Mouse (Mus musculus) macrophage (primary cell): ENCODE measurements around the gene Ilf3. TPM values are rescaled to one million over a fixed set of nuclear protein-coding genes. Genes with fewer than 3 reads are reported as not detected.

Experiments
- H3K27ac ChIP-seq: fragments of 350-480 bp; formaldehyde crosslinking; 2 replicates; pipeline ENCODE4 v1.9.0; 2021
- H3K36me3 ChIP-seq: fragments of 350-480 bp; formaldehyde crosslinking; 2 replicates; pipeline ENCODE4 v1.9.0; 2021; ENCODE audit errors: inconsistent target
- H3K4me3 ChIP-seq: fragments of 350-480 bp; formaldehyde crosslinking; 2 replicates; pipeline ENCODE4 v1.9.0; 2021; ENCODE audit errors: inconsistent target
- H3K79me2 ChIP-seq: fragments of 350-480 bp; formaldehyde crosslinking; 2 replicates; pipeline ENCODE4 v1.9.0; 2021; ENCODE audit errors: inconsistent target
- WGBS: methylation state at CpG from one replicate; pipeline ENCODE4 v1.1.7; 2026; ENCODE audit warnings: inconsistent platforms; ENCODE audit not compliant: missing documents; 5-methylcytosine and 5-hydroxymethylcytosine counted together
- polyA plus RNA-seq: library from polyadenylated mRNA; stranded (reverse); fragments of 250-400 nt; gene quantifications from 3 replicates; pipeline ENCODE4 v1.2.4, GENCODE M21; 2018; ENCODE audit warnings: inconsistent platforms

Ilf3 gene
- polyA plus RNA-seq, 1 experiment from 2014 or later, result 40.5 TPM

DNA sequence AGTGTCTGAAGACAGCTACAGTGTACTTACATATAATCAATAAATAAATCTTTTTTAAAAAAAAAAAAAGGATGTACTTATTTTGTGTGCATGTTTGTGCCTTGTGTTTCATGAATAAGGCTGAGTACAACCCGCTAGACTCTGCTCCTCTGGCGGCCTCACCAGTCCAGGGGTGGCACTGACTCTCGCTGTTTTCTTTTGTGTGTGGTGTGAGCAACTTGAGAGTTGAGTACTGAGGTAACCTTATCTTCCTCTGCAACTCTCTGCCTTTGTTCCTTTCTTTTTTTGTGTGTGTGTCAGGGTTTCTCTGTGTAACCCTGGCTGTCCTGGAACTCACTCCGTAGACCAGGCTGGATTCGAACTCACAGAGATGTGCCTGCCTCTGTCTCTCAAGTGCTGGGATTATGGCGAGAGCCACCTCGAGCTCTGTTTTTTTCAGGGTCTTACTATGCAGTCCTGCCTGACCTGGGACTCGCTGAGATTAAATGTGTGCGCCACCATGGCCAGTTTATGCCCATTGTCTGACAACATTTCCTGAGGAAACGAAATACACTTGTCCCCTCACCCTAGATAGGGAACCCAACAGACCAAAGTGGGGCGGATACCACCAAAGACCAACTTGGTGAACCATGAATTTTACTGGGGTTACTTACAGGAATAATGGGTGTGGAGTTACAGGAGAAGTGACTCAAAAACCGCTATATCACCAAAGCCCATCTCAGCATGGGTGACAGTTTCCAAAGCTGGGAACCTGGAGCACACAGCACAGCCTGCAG, 36.1 kb upstream of the Ilf3 start:
- no peak overlapping the region for H3K27ac ChIP-seq
- H3K36me3 ChIP-seq, result no peaks in the 10 kb centered on the region
- H3K4me3 ChIP-seq, result no peak overlapping the region
- peaks cover 75% of the 10 kb centered on the region for H3K79me2 ChIP-seq
- 56% methylated on average over 12 of the region's 12 CpGs for WGBS

DNA sequence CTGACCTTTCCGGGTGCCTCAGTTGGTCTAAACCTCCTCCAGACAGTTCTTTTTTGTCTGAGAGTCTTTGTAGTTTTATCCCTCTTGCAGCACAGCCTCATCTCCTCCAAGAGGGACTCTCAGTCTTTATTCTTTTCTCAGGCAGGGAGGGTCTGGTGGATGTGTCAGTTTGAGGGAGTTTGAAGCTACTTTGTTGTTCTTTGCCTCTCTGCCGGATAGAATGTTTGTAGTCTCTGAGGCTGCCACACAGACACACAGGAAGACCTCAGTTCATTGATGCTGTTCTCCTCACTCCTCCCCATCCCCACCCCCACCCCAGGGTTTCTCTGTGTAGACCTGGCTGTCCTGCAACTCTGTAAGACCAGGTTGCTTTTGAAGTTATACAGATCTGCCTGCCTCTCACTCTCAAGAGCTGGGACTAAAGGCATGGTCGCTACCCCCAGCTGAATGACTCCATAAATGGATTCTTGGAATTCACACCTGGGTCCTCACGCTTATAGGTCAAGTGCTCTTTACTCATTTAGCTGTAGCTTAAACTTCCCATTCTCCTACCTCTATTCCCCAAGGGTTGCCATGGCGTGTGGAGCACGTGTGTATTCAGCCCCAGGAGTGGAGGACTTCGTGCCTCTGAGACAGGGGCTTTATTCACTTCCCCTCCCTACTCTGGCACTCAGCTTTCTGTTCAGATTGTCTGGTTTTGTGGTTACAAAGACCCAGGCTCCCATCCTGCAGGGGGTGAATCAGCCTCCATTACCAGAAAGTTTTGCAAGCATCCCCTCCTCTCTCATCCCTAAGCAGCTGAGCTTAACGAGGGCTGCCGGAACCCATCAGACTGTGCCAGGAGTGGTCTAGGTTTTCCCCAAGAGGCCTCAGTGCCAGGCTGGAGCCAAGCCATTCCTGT, 35.3 kb upstream of the Ilf3 start:
- WGBS, result 28% methylated on average over 9 of the region's 9 CpGs
- Histone ChIP-seq H3K79me2 (peaks cover 67% of the 10 kb centered on the region), H3K27ac (no peak overlapping the region), H3K4me3 (no peak overlapping the region), H3K36me3 (no peaks in the 10 kb centered on the region)

DNA sequence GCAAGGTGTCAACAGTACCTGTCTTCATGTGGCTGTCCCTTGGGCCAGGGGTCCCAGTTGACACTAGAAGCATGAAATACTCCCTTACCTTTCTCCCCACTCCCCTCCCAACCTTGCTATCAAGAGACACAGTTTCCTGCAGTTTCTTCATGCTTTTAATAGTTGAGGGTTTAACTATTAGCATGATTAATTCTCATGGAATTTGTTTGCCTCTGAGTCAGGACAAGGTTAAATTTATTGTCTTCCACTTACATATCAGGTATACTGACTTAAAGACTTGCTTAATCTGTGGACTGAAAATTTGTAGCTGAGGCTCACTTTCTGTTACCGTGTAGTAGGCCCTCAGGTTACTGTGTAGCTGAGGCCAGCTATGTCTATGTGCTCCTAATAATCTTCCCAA, 34.1 kb upstream of the Ilf3 start:
- Histone ChIP-seq H3K4me3 (no peak overlapping the region), H3K27ac (no peak overlapping the region), H3K36me3 (no peaks in the 10 kb centered on the region), H3K79me2 (peaks cover 61% of the 10 kb centered on the region)
- 94% methylated on average over 1 of the region's 1 CpGs for WGBS

DNA sequence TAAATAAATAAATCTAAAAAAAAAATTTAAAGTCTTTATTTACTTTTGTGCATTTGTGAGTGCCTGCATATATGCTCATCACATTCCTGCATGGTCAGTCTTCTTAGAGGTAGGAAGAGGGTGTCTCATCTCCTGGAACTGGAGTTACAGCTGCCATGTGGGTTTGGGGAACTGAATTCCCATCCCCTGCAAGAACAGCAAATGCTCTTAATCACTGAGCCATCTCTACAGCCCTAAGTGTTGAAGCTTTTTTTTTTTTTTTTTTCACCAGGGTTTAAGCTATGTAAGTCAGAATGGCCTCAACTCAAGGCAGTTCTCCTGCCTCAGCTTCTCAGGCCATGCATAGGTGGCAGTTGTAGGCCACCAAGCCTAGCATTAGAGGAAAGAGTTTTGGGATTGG, 32.9 kb upstream of the Ilf3 start:
- Histone ChIP-seq H3K79me2 (peaks cover 50% of the 10 kb centered on the region), H3K27ac (no peak overlapping the region), H3K4me3 (no peak overlapping the region), H3K36me3 (no peaks in the 10 kb centered on the region)

DNA sequence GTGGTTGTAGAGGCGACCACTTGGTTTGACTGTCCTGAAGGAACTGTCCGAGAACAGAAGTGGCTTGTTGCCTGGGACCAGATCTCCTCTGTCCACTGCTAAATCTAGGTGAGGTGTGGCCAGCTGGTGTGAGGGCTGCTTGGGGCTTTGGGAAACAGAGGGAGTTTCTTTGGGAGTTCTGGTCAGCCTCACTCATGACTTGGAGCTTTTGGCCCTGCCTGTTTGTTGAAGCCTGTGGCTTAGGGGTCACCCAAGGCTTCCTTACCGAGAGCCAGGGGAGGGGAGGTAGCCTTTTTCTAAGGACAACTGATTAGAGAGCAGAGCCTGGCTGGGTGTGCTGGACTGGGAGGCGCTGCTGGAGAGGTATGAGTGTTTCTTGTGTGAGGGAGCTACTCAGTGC, 32.3 kb upstream of the Ilf3 start:
- no peak overlapping the region for H3K27ac ChIP-seq
- no peak overlapping the region for H3K4me3 ChIP-seq
- 79% methylated on average over 4 of the region's 4 CpGs for WGBS
- peaks cover 44% of the 10 kb centered on the region for H3K79me2 ChIP-seq
- no peaks in the 10 kb centered on the region for H3K36me3 ChIP-seq

DNA sequence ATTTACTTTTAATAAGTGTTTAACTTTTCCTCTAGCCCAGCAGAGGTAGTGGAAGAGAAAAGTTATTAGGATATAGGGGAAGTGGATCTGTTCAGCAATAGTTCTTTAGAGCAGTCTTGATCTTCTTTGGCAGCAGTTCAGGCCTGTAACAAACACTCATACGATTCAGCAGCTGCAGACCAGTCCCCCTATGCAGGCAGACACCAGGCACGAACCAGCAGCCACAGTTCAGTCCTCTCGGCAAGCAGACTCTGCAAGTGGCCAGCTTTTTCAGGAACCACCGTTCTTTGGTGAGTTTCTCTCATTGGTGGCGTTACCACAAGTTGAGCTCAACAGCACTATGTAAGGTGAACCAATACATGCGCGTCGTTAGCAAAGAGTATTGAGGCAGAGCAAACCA, 31.2 kb upstream of the Ilf3 start:
- Histone ChIP-seq H3K36me3 (peaks cover 2% of the 10 kb centered on the region; the same call in 1 of the 2 replicates), H3K79me2 (peaks cover 34% of the 10 kb centered on the region; the same call in 1 of the 2 replicates), H3K4me3 (no peak overlapping the region), H3K27ac (no peak overlapping the region)
- whole genome bisulfite sequencing, result 88% methylated on average over 8 of the region's 8 CpGs

DNA sequence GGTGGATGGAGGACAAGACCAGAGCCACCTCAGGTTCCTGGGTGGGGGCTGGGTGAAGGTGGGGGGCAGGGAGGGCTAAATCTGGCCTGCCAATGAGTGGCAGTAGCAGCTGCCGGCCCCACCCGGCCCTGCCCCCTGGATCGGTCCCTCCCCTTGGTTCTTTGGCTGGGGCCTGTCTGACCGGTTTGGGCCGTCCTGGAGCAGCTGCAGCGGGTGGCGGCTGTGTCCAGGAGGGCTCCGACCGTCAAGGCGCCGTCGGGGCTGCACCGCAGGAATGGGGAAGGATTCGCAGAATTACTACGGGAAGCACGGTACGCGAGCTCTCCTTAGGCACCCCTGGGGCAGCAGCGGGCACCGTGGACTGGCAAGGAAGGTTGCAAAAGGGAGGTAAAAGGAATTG, 30.0 kb upstream of the Ilf3 start:
- 94% methylated on average over 19 of the region's 20 CpGs for WGBS
- Histone ChIP-seq H3K79me2 (peaks cover 28% of the 10 kb centered on the region; the same call in 1 of the 2 replicates), H3K4me3 (no peak overlapping the region), H3K27ac (no peak overlapping the region), H3K36me3 (peaks cover 13% of the 10 kb centered on the region)

DNA sequence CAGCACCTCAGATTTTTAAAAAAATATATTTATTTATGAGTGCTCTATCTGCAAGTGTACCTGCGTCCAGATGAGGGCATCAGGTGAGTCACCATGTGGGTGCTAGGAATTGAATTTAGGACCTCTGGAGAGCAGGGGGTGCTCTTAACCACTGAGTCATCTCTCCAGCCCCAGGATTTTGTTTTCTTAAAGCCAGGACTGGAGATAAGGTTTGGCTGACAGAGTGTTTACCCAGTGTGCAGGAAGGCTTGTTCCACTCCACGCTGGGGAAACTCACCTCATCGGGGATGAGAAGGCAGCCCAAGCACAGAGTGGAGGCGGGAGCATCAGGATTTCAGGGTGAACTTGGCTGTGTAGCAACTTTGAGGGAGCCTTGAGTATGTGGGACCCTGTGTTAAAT, 27.3 kb upstream of the Ilf3 start:
- Histone ChIP-seq H3K4me3 (no peak overlapping the region), H3K79me2 (peaks cover 6% of the 10 kb centered on the region; the same call in 1 of the 2 replicates), H3K27ac (no peak overlapping the region), H3K36me3 (peaks cover 23% of the 10 kb centered on the region)
- WGBS, result 84% methylated on average over 4 of the region's 4 CpGs

DNA sequence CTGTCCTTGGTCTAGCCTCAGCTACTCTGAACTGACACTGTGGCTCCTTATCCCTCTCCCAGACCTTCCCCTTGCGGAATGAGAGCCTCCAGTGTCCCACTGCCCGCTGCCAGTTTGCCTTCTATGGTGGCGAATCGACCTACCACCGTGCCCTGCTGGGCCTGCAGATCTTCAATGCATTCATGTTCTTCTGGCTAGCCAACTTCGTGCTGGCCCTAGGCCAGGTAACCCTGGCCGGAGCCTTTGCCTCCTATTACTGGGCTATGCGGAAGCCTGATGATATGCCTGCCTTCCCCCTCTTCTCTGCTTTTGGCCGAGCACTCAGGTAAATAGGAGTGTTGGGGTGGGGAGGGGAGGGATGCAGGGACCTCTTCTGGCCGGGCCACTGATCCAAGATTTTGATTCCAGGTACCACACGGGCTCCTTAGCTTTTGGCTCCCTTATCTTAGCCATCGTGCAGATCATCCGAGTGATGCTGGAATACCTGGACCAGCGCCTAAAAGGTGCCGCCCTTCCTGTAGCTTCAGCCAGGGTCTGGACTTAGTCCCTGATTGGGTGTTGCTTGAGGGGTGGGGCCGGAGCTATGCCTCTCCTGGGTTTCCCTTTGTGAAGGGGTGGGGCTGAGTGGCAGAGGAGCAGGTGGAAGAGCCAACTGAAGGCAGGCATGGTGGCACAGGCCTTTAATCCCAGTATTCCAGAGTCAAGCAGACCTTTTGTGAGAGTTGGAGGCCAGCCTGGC, 20.9 kb upstream of the Ilf3 start:
- Histone ChIP-seq H3K4me3 (no peak overlapping the region), H3K27ac (no peak overlapping the region), H3K36me3 (peaks cover 26% of the 10 kb centered on the region), H3K79me2 (no peaks in the 10 kb centered on the region)
- WGBS, result 98% methylated on average over 16 of the region's 16 CpGs

DNA sequence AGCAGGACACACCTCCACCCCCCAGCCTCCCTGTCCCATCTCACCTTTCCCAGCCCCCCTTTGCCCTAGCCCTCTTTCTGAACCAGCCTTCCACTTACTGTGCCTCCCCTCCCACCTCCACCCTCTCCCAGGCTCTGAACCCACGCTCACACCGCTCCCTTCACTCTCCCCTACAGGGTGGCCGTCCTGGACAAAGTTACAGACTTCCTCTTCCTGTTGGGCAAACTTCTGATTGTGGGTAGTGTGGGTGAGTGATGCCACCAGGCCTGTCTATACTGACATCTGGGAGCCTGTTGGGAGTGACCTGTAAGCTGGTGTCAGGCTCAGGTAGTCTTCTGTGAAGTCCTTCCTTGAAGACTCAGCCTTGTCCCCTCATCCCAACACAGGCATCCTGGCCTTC, 19.5 kb upstream of the Ilf3 start:
- H3K79me2 ChIP-seq, result no peaks in the 10 kb centered on the region
- WGBS, result 34% methylated on average over 2 of the region's 3 CpGs
- no peak overlapping the region for H3K4me3 ChIP-seq
- H3K27ac ChIP-seq, result no peak overlapping the region
- peaks cover 15% of the 10 kb centered on the region; the same call in 1 of the 2 replicates for H3K36me3 ChIP-seq

DNA sequence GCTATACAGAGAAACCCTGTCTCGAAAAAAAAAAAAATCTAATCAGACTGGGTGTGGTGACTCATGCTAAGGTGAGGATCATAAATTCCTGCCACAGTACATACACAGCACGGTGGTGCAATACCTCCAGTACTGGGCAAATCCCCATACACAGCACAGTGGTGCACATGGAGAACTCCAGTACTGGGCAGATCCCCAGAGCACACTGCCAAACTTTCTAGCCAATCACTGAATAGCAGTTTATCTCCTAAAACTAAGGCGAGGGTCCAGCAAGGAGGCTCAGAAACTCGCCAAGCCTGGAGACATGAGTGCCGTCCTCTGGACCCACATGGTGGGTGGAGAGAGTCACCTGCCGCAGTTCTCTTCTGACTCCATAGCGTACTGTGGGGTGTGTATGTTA, 16.5 kb upstream of the Ilf3 start:
- WGBS, result 88% methylated on average over 7 of the region's 7 CpGs
- H3K79me2 ChIP-seq, result no peaks in the 10 kb centered on the region
- H3K36me3 ChIP-seq, result peaks cover 22% of the 10 kb centered on the region; the same call in 1 of the 2 replicates

DNA sequence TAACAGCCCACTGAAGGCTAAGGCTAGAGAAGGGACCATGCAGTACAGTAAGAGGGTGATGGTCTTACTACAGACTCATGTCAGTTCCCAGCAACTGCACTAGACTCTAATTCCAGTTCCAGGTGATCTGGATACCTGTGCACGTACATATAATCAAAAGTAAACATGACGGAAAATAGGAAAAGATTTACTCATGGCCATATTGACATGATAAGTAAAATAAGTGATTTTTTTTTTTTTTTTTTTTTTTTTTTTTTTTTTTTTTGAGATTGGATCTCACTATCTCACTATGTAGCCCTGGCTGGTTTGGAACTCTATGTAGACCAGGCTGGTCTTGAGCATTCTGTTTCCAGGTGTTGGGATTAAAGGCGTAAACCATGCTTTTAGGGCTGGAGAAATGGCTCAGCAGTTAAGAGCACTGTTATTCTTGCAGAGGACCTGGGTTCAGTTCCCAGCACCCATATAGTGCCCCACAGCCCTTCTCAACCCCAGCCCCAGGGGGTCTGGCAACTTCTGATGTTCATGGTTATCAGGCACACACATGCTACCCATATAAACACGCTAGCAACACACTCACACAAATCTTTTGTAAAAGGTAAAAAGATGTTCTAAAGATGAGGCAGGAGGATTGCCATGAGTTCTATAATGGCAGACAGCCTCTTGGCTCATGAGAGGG, 15.8 kb upstream of the Ilf3 start:
- 97% methylated on average over 4 of the region's 4 CpGs for WGBS
- no peak overlapping the region for H3K4me3 ChIP-seq
- peaks cover 18% of the 10 kb centered on the region; the same call in 1 of the 2 replicates for H3K36me3 ChIP-seq
- H3K27ac ChIP-seq, result no peak overlapping the region
- no peaks in the 10 kb centered on the region for H3K79me2 ChIP-seq

More for the DNA sequence above, 16.5 kb upstream of the Ilf3 start:
- no peak overlapping the region for H3K27ac ChIP-seq
- H3K4me3 ChIP-seq, result no peak overlapping the region

DNA sequence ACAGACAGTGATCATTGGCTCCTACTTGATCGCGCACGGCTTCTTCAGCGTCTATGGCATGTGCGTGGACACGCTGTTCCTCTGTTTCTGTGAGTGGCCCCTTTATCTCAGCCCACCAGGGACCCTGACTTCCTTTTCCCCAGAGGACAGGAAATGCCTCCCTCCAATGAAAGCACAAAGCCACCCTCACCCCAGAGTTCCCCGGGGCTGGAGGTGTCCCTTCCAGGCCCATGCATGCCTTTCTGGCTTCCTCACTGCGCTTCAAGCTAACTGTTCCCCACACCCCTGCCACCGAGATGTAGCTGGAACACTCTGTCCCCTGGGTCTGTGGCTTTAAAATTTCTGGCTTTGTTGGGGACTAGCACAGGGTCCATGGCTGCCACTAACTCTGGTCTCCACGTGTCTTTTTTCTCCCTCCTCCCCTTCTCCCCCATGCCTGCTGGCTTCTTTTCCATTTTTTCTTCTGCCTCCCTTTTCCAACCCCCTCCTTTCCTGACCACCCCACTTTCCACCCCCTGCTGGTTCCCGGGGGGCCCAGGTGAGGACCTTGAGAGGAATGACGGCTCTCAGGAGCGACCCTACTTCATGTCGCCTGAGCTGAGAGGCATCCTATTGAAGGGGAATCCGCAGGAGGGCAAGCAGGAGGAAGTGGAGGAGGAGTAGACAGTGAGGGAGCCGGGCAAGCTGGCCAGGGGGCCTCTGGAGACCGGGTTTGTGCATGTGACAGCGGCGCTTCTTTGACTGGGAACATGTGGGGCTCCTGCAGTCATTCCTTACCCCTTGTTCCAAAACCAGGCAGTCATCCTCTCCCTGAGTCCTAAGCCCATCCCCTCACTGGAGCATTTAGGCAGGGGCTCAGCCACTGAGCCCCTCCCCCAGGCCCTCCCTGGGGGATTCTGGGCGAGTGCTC, 15.0 kb upstream of the Ilf3 start:
- Histone ChIP-seq H3K27ac (no peak overlapping the region), H3K79me2 (no peaks in the 10 kb centered on the region), H3K36me3 (peaks cover 14% of the 10 kb centered on the region; the same call in 1 of the 2 replicates), H3K4me3 (no peak overlapping the region)
- WGBS, result 51% methylated on average over 20 of the region's 20 CpGs
